Mouse (Mus musculus): Measurements from ENCODE around the gene Nr2f1.

- no peak for TF ChIP-seq CTCF (IDR thresholded peaks at IDR 0.05; ENCODE audit: borderline replicate concordance, insufficient read depth, low read depth, low read length)
- TF ChIP-seq POLR2A (IDR thresholded peaks at IDR 0.05; ENCODE audit: borderline replicate concordance, insufficient read depth, low read length): no peak
Measured at GRCm38 (mm10) chr13:78207796-78208645, 8.5 kb upstream of the Nr2f1 start.

Data from cerebellum, adult 2 months (tissue).